ENCODE assay signal across 8 mouse cellular contexts in the genomic region with DNA sequence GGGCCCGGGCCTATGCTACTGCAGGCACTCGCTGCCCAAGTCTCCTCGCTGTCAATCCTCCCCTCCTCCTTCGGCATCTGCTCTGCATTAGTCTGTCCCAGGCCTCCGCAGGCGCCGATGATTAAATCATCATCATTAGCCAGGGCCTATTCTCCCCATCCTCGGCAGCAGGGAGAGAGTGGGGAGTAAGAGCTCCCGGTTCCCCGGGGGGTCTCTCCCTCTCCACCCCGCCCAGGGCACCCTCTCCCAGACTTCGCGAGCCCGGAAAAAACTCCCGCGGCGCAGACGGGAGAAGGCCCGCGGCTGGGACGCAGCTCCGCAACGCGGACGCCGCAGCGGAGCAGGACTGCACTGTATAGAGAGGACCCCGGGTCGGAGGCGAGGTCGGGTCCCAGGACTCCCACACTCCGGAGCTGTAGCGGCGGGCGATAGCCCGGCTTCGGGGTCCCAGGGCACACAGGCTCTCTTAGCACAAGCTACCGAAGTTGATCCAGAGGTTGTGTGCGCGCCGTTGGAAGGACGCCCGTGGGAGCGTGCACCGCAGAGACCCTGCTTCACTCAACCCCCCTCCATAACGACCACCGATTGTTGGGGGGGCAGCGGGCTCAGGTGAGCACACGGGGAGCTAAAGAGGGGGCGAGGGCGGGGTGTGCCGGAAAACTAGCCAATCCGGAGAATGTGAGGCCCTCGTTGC. TPM values are rescaled to one million over a fixed set of nuclear protein-coding genes. Genes with fewer than 3 reads are reported as not detected.
DNase-seq lines count a peak whose midpoint lies in the region; ATAC-seq and TF ChIP-seq lines count a peak whose summit lies in the region.

A gene (plus strand): TSS at position 240 of the 694 bp plus-strand sequence.

- intact Hi-C loops in gastrocnemius, postnatal 14 days (cut with DNase I; ENCODE audit: low total_unique reads): no loop called here

- peak within 1 kb of the TSS; percentile 96 for H3K4me2 ChIP-seq in forebrain, embryonic 16.5 days (ENCODE audit: low read length)
- peak within 1 kb of the TSS; percentile 98 for H3K4me2 ChIP-seq in lung, embryonic 16.5 days (ENCODE audit: low read depth, low read length)
- peak within 1 kb of the TSS; percentile 97 for H3K4me2 ChIP-seq in stomach, embryonic 16.5 days (ENCODE audit: low read depth, low read length)

- peak within 1 kb of the TSS; percentile 94 for H3K27ac ChIP-seq in forebrain, embryonic 16.5 days (ENCODE audit: low read length)
- peak within 1 kb of the TSS; percentile 88 for H3K27ac ChIP-seq in lung, embryonic 16.5 days (ENCODE audit: low read length)
- peak within 1 kb of the TSS; percentile 84 for H3K27ac ChIP-seq in stomach, embryonic 16.5 days (ENCODE audit: low read length)

- peaks cover 14% of the 10 kb centered on the region for H3K79me2 ChIP-seq in C2C12 (ENCODE audit: control insufficient read depth, insufficient read depth)

- ATAC-seq in forebrain, embryonic 16.5 days: peak; percentile 75
- ATAC-seq in lung, embryonic 16.5 days (ENCODE audit: low read depth): peak; percentile 67
- peak; percentile 41 for ATAC-seq in stomach, embryonic 16.5 days (ENCODE audit: insufficient read depth, low FRiP score)

- peaks cover 13% of the 10 kb centered on the region for H3K36me3 ChIP-seq in C2C12 (ENCODE audit: control insufficient read depth, insufficient read depth)
- peaks cover 8% of the 10 kb centered on the region for H3K36me3 ChIP-seq in forebrain, embryonic 16.5 days (ENCODE audit: control insufficient read depth, insufficient read depth)
- H3K36me3 ChIP-seq in lung, embryonic 16.5 days (ENCODE audit: control insufficient read depth, insufficient read depth, low read length): peaks cover 8% of the 10 kb centered on the region
- 0 out of 2 replicates have a peak, but pooled peaks cover 6% of the 10 kb centered on the region for H3K36me3 ChIP-seq in stomach, embryonic 16.5 days (ENCODE audit: control insufficient read depth, insufficient read depth, low read length)

- DNase-seq in gastrocnemius, postnatal 14 days: peak; percentile 38
- no peak for DNase-seq in gastrocnemius, postnatal 4 days (ENCODE audit: low spot score in 2 of 2)
- DNase-seq in adrenal gland, postnatal 4 days (ENCODE audit: low spot score in 2 of 2): peak in 1 of 2 experiments; percentile 38
- DNase-seq in layer of hippocampus, adult 9-10 months (ENCODE audit: low spot score): peak; percentile 35

- H3K9me3 ChIP-seq in forebrain, embryonic 16.5 days (ENCODE audit: control insufficient read depth, low read length): no peaks in the 10 kb centered on the region
- H3K9me3 ChIP-seq in lung, embryonic 16.5 days (ENCODE audit: control insufficient read depth, low read length): no peaks in the 10 kb centered on the region
- no peaks in the 10 kb centered on the region for H3K9me3 ChIP-seq in stomach, embryonic 16.5 days (replicated peaks; ENCODE audit: control insufficient read depth, low read length)

- WGBS in forebrain, embryonic 16.5 days: 0% methylated on average over 54 of the region's 54 CpGs
- under 1% methylated on average over 54 of the region's 54 CpGs for WGBS in lung, embryonic 16.5 days
- under 1% methylated on average over 54 of the region's 54 CpGs for WGBS in stomach, embryonic 16.5 days

- TF ChIP-seq CTCF in C2C12 (IDR thresholded peaks at IDR 0.05; ENCODE audit: control insufficient read depth, insufficient read depth, insufficient read length): no peak

- peaks cover 2% of the 10 kb centered on the region for H3K27me3 ChIP-seq in C2C12 (ENCODE audit: control insufficient read depth, insufficient read depth, insufficient read length)
- peaks cover 36% of the 10 kb centered on the region for H3K27me3 ChIP-seq in forebrain, embryonic 16.5 days (replicated peaks; ENCODE audit: control insufficient read depth, insufficient read depth, low read length)
- peaks cover 33% of the 10 kb centered on the region for H3K27me3 ChIP-seq in lung, embryonic 16.5 days (ENCODE audit: control insufficient read depth, insufficient read depth, low read depth, low read length)
- peaks cover 41% of the 10 kb centered on the region for H3K27me3 ChIP-seq in stomach, embryonic 16.5 days (ENCODE audit: control insufficient read depth, insufficient read depth, low read length)

- peak within 1 kb of the TSS; percentile 95 for H3ac ChIP-seq in C2C12 (ENCODE audit: control insufficient read depth, insufficient read length, low read depth)

- peak within 1 kb of the TSS; percentile 88 for H3K9ac ChIP-seq in forebrain, embryonic 16.5 days (replicated peaks; ENCODE audit: low read depth, low read length)
- H3K9ac ChIP-seq in lung, embryonic 16.5 days (ENCODE audit: low read length): peak within 1 kb of the TSS; percentile 89
- H3K9ac ChIP-seq in stomach, embryonic 16.5 days (ENCODE audit: low read length): peak within 1 kb of the TSS; percentile 86

- peak within 1 kb of the TSS; percentile 80 for H3K4me3 ChIP-seq in C2C12 (ENCODE audit: insufficient read depth, poor library complexity, severe bottlenecking)
- H3K4me3 ChIP-seq in forebrain, embryonic 16.5 days (replicated peaks; ENCODE audit: low read length): peak within 1 kb of the TSS; percentile 85
- peak within 1 kb of the TSS; percentile 85 for H3K4me3 ChIP-seq in lung, embryonic 16.5 days (ENCODE audit: low read length)
- H3K4me3 ChIP-seq in stomach, embryonic 16.5 days (replicated peaks; ENCODE audit: low read length): peak within 1 kb of the TSS; percentile 85

- peaks cover 21% of the 10 kb centered on the region for H3K4me1 ChIP-seq in forebrain, embryonic 16.5 days (replicated peaks; ENCODE audit: control insufficient read depth, insufficient read depth, low read length)
- H3K4me1 ChIP-seq in lung, embryonic 16.5 days (replicated peaks; ENCODE audit: control insufficient read depth, insufficient read depth, low read length): peaks cover 8% of the 10 kb centered on the region
- peaks cover 10% of the 10 kb centered on the region; the same call in 1 of the 2 replicates for H3K4me1 ChIP-seq in stomach, embryonic 16.5 days (ENCODE audit: control insufficient read depth, insufficient read depth, low read length)

- H3K79me3 ChIP-seq in C2C12 (ENCODE audit: low read depth): peaks cover 6% of the 10 kb centered on the region

TF ChIP-seq in C2C12, 6 proteins besides CTCF, POLR2A, EP300 and RAD21:
- TF ChIP-seq CEBPB (IDR thresholded peaks at IDR 0.05; ENCODE audit: low read depth) (no peak), USF1 (IDR thresholded peaks at IDR 0.05; ENCODE audit: low read depth) (no peak), MAX (IDR thresholded peaks at IDR 0.05) (no peak), FOSL1 (IDR thresholded peaks at IDR 0.05; ENCODE audit: insufficient read depth, low read length, poor library complexity, severe bottlenecking) (no peak), MYOD1 (IDR thresholded peaks at IDR 0.05; ENCODE audit: control insufficient read depth, insufficient read length, low read depth) (no peak), MYOG (IDR thresholded peaks at IDR 0.05; ENCODE audit: control insufficient read depth, extremely low read depth, insufficient read length) (no peak)

RNA-seq across cellular contexts. Expression of the gene that starts here (rescaled TPM):
- 1 to 10 TPM; 6.8 to 7.0 TPM for total RNA-seq in gastrocnemius, postnatal 14 days (2021)
- total RNA-seq in gastrocnemius, postnatal 4 days (2021): 10 to 100 TPM in 1 of 2 experiments, 1 to 10 TPM in 1; 9.4 to 11.3 TPM
- 9.5 TPM for polyA plus RNA-seq in C2C12 (2012; fragmentation: generic; extraction: Trizol)
- total RNA-seq in adrenal gland, postnatal 4 days (2021): 10 to 100 TPM; 69.2 to 79.1 TPM
- polyA plus RNA-seq in forebrain, embryonic 16.5 days (2015; fragmentation: Nextera tagmentation; extraction: Ambion mirVana): 45.5 and 46.5 TPM in 2 replicates
- polyA plus RNA-seq in lung, embryonic 16.5 days (2015; fragmentation: Nextera tagmentation; extraction: Ambion mirVana): 31.7 and 32.5 TPM in 2 replicates
- polyA plus RNA-seq in stomach, embryonic 16.5 days (2015; fragmentation: Nextera tagmentation; extraction: Ambion mirVana): 25.1 and 28.8 TPM in 2 replicates

Comparison
In these comparisons a context has a peak if more than half of its experiments do, and no peak if none do; other contexts are left out.
1. RNA of the gene that starts here (total RNA-seq): 69.2 to 79.1 TPM in adrenal gland, postnatal 4 days; 9.4 to 11.3 TPM in gastrocnemius, postnatal 4 days and 6.8 to 7.0 TPM in gastrocnemius, postnatal 14 days; every median in the first group is over 4 times any median in the second.
2. DNase-seq: peak in gastrocnemius, postnatal 14 days (single experiment) and layer of hippocampus, adult 9-10 months (single experiment); none in gastrocnemius, postnatal 4 days (0 of 2).
3. Peak in every context shown above with its lines, with median percentiles within 50 percentile points of each other: H3K4me3 ChIP-seq, ATAC-seq, H3K27ac ChIP-seq, H3K4me2 ChIP-seq and H3K9ac ChIP-seq.